Mouse (Mus musculus) neural tube, embryonic 11.5 days (tissue): ENCODE measurements at regions not wholly inside any gene's neighbourhood (a gene's known extent, or its start where the extent isn't known, plus 50 kb on each side); places are given as distances from the start of the nearest gene placed in this dataset.
A peak's percentile ranks its signal among the peaks of the same experiment; 100 is the strongest.

Experiments used
- ATAC-seq: fragments of 200-750 bp; cut with Nextera tagmentation; 2 replicates; pipeline ENCODE4 v1.8.0; 2017; ENCODE audit warnings: moderate number of reproducible peaks, mild to moderate bottlenecking, moderate TSS enrichment, moderate library complexity; ENCODE audit not compliant: insufficient read depth, low FRiP score, low TSS enrichment
- DNase-seq: peaks from one replicate; pipeline ENCODE4 v3.0.0-alpha.2; 2015; ENCODE audit warnings: low spot score
- H3K27ac ChIP-seq: fragments of 300-500 bp; sonication (generic); 2 replicates; pipeline ENCODE4 v1.5.1; 2014; ENCODE audit warnings: low read depth, mild to moderate bottlenecking, low read length
- H3K27me3 ChIP-seq: fragments of 300-500 bp; sonication (generic); 2 replicates; pipeline ENCODE4 v1.6.1; 2014; ENCODE audit warnings: mild to moderate bottlenecking, low read length, mixed read lengths; ENCODE audit not compliant: control insufficient read depth, insufficient read depth
- H3K36me3 ChIP-seq: fragments of 300-500 bp; sonication (generic); 2 replicates; pipeline ENCODE4 v1.6.1; 2014; ENCODE audit warnings: mild to moderate bottlenecking, low read length, moderate library complexity, mixed read lengths; ENCODE audit not compliant: control insufficient read depth, insufficient read depth
- H3K4me1 ChIP-seq: fragments of 300-500 bp; sonication (generic); 2 replicates; pipeline ENCODE4 v1.6.1; 2014; ENCODE audit warnings: low read length, mixed read lengths; ENCODE audit not compliant: control insufficient read depth, insufficient read depth
- H3K4me2 ChIP-seq: fragments of 300-500 bp; sonication (generic); 2 replicates; pipeline ENCODE4 v1.6.1; 2014; ENCODE audit warnings: low read depth, mild to moderate bottlenecking, moderate library complexity
- H3K4me3 ChIP-seq: fragments of 300-500 bp; sonication (generic); 2 replicates; pipeline ENCODE4 v1.5.1; 2014; ENCODE audit warnings: low read depth, low read length
- H3K9ac ChIP-seq: fragments of 300-500 bp; sonication (generic); 2 replicates; pipeline ENCODE4 v1.6.1; 2014; ENCODE audit warnings: mild to moderate bottlenecking, low read length
- H3K9me3 ChIP-seq: fragments of 300-500 bp; sonication (generic); 2 replicates; pipeline ENCODE4 v1.6.1; 2016; ENCODE audit warnings: low read length; ENCODE audit not compliant: control insufficient read depth
- WGBS: fragments of 180-500 bp; shearing (Covaris S2); extraction: QIAGEN DNeasy Blood & Tissue Kit; methylation state at CpG from one replicate; pipeline ENCODE4 v1.1.7; 2014; 5-methylcytosine and 5-hydroxymethylcytosine counted together

GRCm38 (mm10) chr1:168709836-168710235 is 277.8 kb upstream of the Pbx1 start:
- no peaks in the 10 kb centered on the region for H3K9me3 ChIP-seq
- H3K4me2 ChIP-seq = no peak overlapping the region
- H3K4me3 ChIP-seq = no peak overlapping the region
- H3K27me3 ChIP-seq = no peaks in the 10 kb centered on the region
- H3K4me1 ChIP-seq = peaks cover 14% of the 10 kb centered on the region
- no peak overlapping the region for H3K9ac ChIP-seq
- no peak for ATAC-seq
- 86% methylated on average over 2 of the region's 2 CpGs for WGBS
- no peak for DNase-seq
- H3K27ac ChIP-seq = no peak overlapping the region
- no peaks in the 10 kb centered on the region for H3K36me3 ChIP-seq

- H3K4me1 ChIP-seq = peaks cover 14% of the 10 kb centered on the region
- ATAC-seq (peak; percentile 50), DNase-seq (peak; percentile 14)
- no peaks in the 10 kb centered on the region for H3K27me3 ChIP-seq
- H3K4me2 ChIP-seq = peak overlapping the region; percentile 20; the same call in 1 of the 2 replicates
- no peak overlapping the region for H3K27ac ChIP-seq
- no peak overlapping the region for H3K4me3 ChIP-seq
- H3K9ac ChIP-seq = peak overlapping the region; percentile 26; the same call in 1 of the 2 replicates
- H3K36me3 ChIP-seq = no peaks in the 10 kb centered on the region
- WGBS = 25% methylated on average over 21 of the region's 21 CpGs
- no peaks in the 10 kb centered on the region for H3K9me3 ChIP-seq
Measured at GRCm38 (mm10) chr1:168709017-168709681, 277.1 kb upstream of the Pbx1 start.

GRCm38 (mm10) chr1:168708161-168708865 is 276.2 kb upstream of the Pbx1 start:
- 22% methylated on average over 11 of the region's 11 CpGs for WGBS
- no peak overlapping the region for H3K27ac ChIP-seq
- no peaks in the 10 kb centered on the region for H3K36me3 ChIP-seq
- DNase-seq (peak; percentile 24), ATAC-seq (no peak)
- H3K27me3 ChIP-seq = no peaks in the 10 kb centered on the region
- no peaks in the 10 kb centered on the region for H3K9me3 ChIP-seq
- H3K9ac ChIP-seq = peak overlapping the region; percentile 11
- no peak overlapping the region for H3K4me3 ChIP-seq
- peaks cover 14% of the 10 kb centered on the region for H3K4me1 ChIP-seq
- no peak overlapping the region for H3K4me2 ChIP-seq

GRCm38 (mm10) chr1:168697386-168697785 is 265.3 kb upstream of the Pbx1 start:
- no peaks in the 10 kb centered on the region for H3K36me3 ChIP-seq
- no peak overlapping the region for H3K4me2 ChIP-seq
- ATAC-seq (no peak), DNase-seq (no peak)
- no peaks in the 10 kb centered on the region for H3K4me1 ChIP-seq
- H3K9me3 ChIP-seq = no peaks in the 10 kb centered on the region
- H3K4me3 ChIP-seq = no peak overlapping the region
- 88% methylated on average over 1 of the region's 1 CpGs for WGBS
- H3K9ac ChIP-seq = no peak overlapping the region
- no peak overlapping the region for H3K27ac ChIP-seq
- no peaks in the 10 kb centered on the region for H3K27me3 ChIP-seq

- no peak overlapping the region for H3K27ac ChIP-seq
- WGBS = 90% methylated on average over 7 of the region's 7 CpGs
- no peaks in the 10 kb centered on the region for H3K27me3 ChIP-seq
- no peak overlapping the region for H3K9ac ChIP-seq
- H3K9me3 ChIP-seq = no peaks in the 10 kb centered on the region
- H3K4me3 ChIP-seq = no peak overlapping the region
- ATAC-seq = no peak
- DNase-seq = no peak
- H3K36me3 ChIP-seq = no peaks in the 10 kb centered on the region
- no peaks in the 10 kb centered on the region for H3K4me1 ChIP-seq
- H3K4me2 ChIP-seq = no peak overlapping the region
Measured at GRCm38 (mm10) chr1:168686821-168687220, 254.8 kb upstream of the Pbx1 start.

- Histone ChIP-seq H3K9me3 (no peaks in the 10 kb centered on the region), H3K27ac (no peak overlapping the region), H3K4me1 (no peaks in the 10 kb centered on the region), H3K4me3 (no peak overlapping the region), H3K27me3 (no peaks in the 10 kb centered on the region), H3K36me3 (no peaks in the 10 kb centered on the region), H3K9ac (no peak overlapping the region), H3K4me2 (no peak overlapping the region)
- 93% methylated on average over 2 of the region's 2 CpGs for WGBS
- DNase-seq (no peak), ATAC-seq (no peak)
Measured at GRCm38 (mm10) chr1:168685147-168685546, 253.1 kb upstream of the Pbx1 start.

GRCm38 (mm10) chr1:168681685-168682491 is 249.8 kb upstream of the Pbx1 start:
- H3K4me2 ChIP-seq = no peak overlapping the region
- H3K4me3 ChIP-seq = no peak overlapping the region
- no peak for ATAC-seq
- no peaks in the 10 kb centered on the region for H3K9me3 ChIP-seq
- H3K4me1 ChIP-seq = no peaks in the 10 kb centered on the region
- H3K9ac ChIP-seq = no peak overlapping the region
- H3K27me3 ChIP-seq = no peaks in the 10 kb centered on the region
- no peak for DNase-seq
- no peaks in the 10 kb centered on the region for H3K36me3 ChIP-seq
- 82% methylated on average over 6 of the region's 6 CpGs for WGBS
- no peak overlapping the region for H3K27ac ChIP-seq

GRCm38 (mm10) chr1:168680674-168681073 is 248.6 kb upstream of the Pbx1 start:
- Histone ChIP-seq H3K4me1 (no peaks in the 10 kb centered on the region), H3K9me3 (no peaks in the 10 kb centered on the region), H3K4me2 (no peak overlapping the region), H3K4me3 (no peak overlapping the region), H3K27me3 (no peaks in the 10 kb centered on the region), H3K36me3 (no peaks in the 10 kb centered on the region), H3K27ac (no peak overlapping the region), H3K9ac (no peak overlapping the region)
- no peak for DNase-seq
- ATAC-seq = no peak
- WGBS = 84% methylated on average over 3 of the region's 3 CpGs
